In the genomic region with DNA sequence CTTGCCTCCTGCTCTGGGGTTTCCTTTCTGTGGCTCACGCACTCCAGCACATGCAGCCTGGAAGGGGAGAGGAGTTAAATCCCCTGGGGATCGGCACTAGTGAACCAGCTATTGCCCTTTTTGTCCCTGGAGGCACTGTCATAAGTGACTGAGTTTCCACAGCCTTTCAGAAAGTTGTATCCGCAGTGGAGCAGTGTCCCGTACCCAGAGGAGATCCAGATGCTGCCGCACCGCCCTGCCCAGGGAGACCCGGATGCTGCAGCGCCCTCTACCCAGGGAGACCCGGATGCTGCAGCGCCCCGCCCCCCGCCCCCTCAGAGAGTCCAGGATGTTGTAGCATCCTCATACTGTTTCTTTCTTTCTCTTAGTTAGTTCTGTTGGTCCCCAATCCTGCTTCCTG, we compare ENCODE assay signal across 7 mouse cellular contexts. TPM values are rescaled to one million over a fixed set of nuclear protein-coding genes. Genes with fewer than 3 reads are reported as not detected.
DNase-seq lines count a peak whose midpoint lies in the region; ATAC-seq and TF ChIP-seq lines count a peak whose summit lies in the region.

No protein-coding gene starts in this region.

- no peak overlapping the region for H3K9ac ChIP-seq in hindbrain, postnatal 0 days (replicated peaks; ENCODE audit: low read length)
- H3K9ac ChIP-seq in midbrain, embryonic 16.5 days (ENCODE audit: low read depth, low read length) = peak overlapping the region; percentile 38; the same call in 1 of the 2 replicates

- H3K27ac ChIP-seq in forebrain, embryonic 10.5 days = peak overlapping the region; percentile 72
- no peak overlapping the region for H3K27ac ChIP-seq in hindbrain, postnatal 0 days
- no peak overlapping the region for H3K27ac ChIP-seq in midbrain, embryonic 16.5 days (ENCODE audit: low read length)

- TF ChIP-seq CTCF in hindbrain, postnatal 0 days (IDR thresholded peaks at IDR 0.05; ENCODE audit: low read depth) = no peak

- H3K4me3 ChIP-seq in forebrain, embryonic 10.5 days = peak overlapping the region; percentile 39
- no peak overlapping the region for H3K4me3 ChIP-seq in hindbrain, postnatal 0 days (ENCODE audit: low read length)
- no peak overlapping the region for H3K4me3 ChIP-seq in midbrain, embryonic 16.5 days (ENCODE audit: low read depth, low read length)

- 18% methylated on average over 12 of the region's 12 CpGs for WGBS in forebrain, embryonic 10.5 days
- WGBS in hindbrain, postnatal 0 days = 25% methylated on average over 12 of the region's 12 CpGs
- WGBS in midbrain, embryonic 16.5 days = 18% methylated on average over 12 of the region's 12 CpGs

- peaks cover 5% of the 10 kb centered on the region; the same call in 1 of the 2 replicates for H3K4me1 ChIP-seq in forebrain, embryonic 10.5 days
- H3K4me1 ChIP-seq in hindbrain, postnatal 0 days (ENCODE audit: insufficient read depth, low read length) = 0 out of 2 replicates have a peak, but pooled peaks cover 3% of the 10 kb centered on the region
- no peaks in the 10 kb centered on the region for H3K4me1 ChIP-seq in midbrain, embryonic 16.5 days (ENCODE audit: control insufficient read depth, insufficient read depth, low read length)

- peak overlapping the region; percentile 21 for H3K4me2 ChIP-seq in hindbrain, postnatal 0 days (ENCODE audit: low read depth, low read length)
- peak overlapping the region; percentile 33 for H3K4me2 ChIP-seq in midbrain, embryonic 16.5 days (ENCODE audit: low read length)

- no peak; the same call in 1 of the 2 replicates for ATAC-seq in hindbrain, postnatal 0 days
- ATAC-seq in midbrain, embryonic 16.5 days = no peak

- DNase-seq in embryo, embryonic 10 days (ENCODE audit: low spot score) = peak; percentile 41
- DNase-seq in forebrain, embryonic 10.5 days (ENCODE audit: extremely low spot score, low spot score) = peak; percentile 44
- DNase-seq in hindbrain, postnatal 0 days (ENCODE audit: low spot score) = no peak
- no peak for DNase-seq in yolk sac, embryonic 10.5 days (ENCODE audit: low spot score)
- DNase-seq in spleen, adult 18-20 months = no peak
- no peak for DNase-seq in layer of hippocampus, adult 18-20 months (ENCODE audit: low spot score in 2 of 2)

- no peaks in the 10 kb centered on the region for H3K36me3 ChIP-seq in forebrain, embryonic 10.5 days (replicated peaks)
- no peaks in the 10 kb centered on the region for H3K36me3 ChIP-seq in hindbrain, postnatal 0 days (ENCODE audit: insufficient read depth, low read length)
- H3K36me3 ChIP-seq in midbrain, embryonic 16.5 days (ENCODE audit: control insufficient read depth, insufficient read depth, low read length) = no peaks in the 10 kb centered on the region

- H3K27me3 ChIP-seq in forebrain, embryonic 10.5 days (ENCODE audit: poor library complexity, severe bottlenecking) = no peaks in the 10 kb centered on the region
- no peaks in the 10 kb centered on the region for H3K27me3 ChIP-seq in hindbrain, postnatal 0 days (ENCODE audit: insufficient read depth, low read length)
- H3K27me3 ChIP-seq in midbrain, embryonic 16.5 days (ENCODE audit: control insufficient read depth, insufficient read depth, low read depth, low read length) = no peaks in the 10 kb centered on the region

- H3K9me3 ChIP-seq in forebrain, embryonic 10.5 days = no peaks in the 10 kb centered on the region
- H3K9me3 ChIP-seq in hindbrain, postnatal 0 days (ENCODE audit: low read length) = no peaks in the 10 kb centered on the region
- H3K9me3 ChIP-seq in midbrain, embryonic 16.5 days (replicated peaks; ENCODE audit: control insufficient read depth, low read length, poor library complexity, severe bottlenecking) = no peaks in the 10 kb centered on the region

RNA-seq across cellular contexts. Expression of gene Susd1, which starts 56.3 kb away (rescaled TPM):
- polyA plus RNA-seq in forebrain, embryonic 10.5 days (2016; fragmentation: Nextera tagmentation; extraction: Ambion mirVana) = 2.3 TPM in 2 replicates
- total RNA-seq in hindbrain, postnatal 0 days (2014; rRNA removed) = 9.4 and 10.8 TPM in 2 replicates
- 2.2 and 2.7 TPM in 2 replicates for polyA plus RNA-seq in hindbrain, postnatal 0 days (2015; fragmentation: Nextera tagmentation; extraction: Ambion mirVana)
- polyA plus RNA-seq in midbrain, embryonic 16.5 days (2015; fragmentation: Nextera tagmentation; extraction: Ambion mirVana) = 1.4 and 2.2 TPM in 2 replicates
- 1 to 10 TPM; 7.5 to 8.1 TPM for total RNA-seq in layer of hippocampus, adult 18-20 months (2021)

Comparison
In these comparisons a context has a peak if more than half of its experiments do, and no peak if none do; other contexts are left out.
1. DNase-seq: peak in embryo, embryonic 10 days (single experiment) and forebrain, embryonic 10.5 days (single experiment); none in hindbrain, postnatal 0 days (single experiment), yolk sac, embryonic 10.5 days (single experiment), spleen, adult 18-20 months (0 of 2) and layer of hippocampus, adult 18-20 months (0 of 2).